Mouse (Mus musculus) limb, embryonic 15.5 days (tissue): ENCODE results near the gene Speer4f2. TPM values are rescaled to one million over a fixed set of nuclear protein-coding genes. Genes with fewer than 3 reads are reported as not detected.

Experiments used
- ATAC-seq: fragments of 200-750 bp; cut with Nextera tagmentation; 2 replicates; pipeline ENCODE4 v1.8.0; 2017; ENCODE audit warnings: low read depth, moderate TSS enrichment; ENCODE audit not compliant: insufficient number of reproducible peaks, low FRiP score, low TSS enrichment
- H3K27ac ChIP-seq: fragments of 300-500 bp; sonication (generic); 2 replicates; pipeline ENCODE4 v1.5.1; 2015; ENCODE audit warnings: moderate library complexity, mild to moderate bottlenecking, inconsistent platforms
- H3K27me3 ChIP-seq: fragments of 300-500 bp; sonication (generic); 2 replicates; pipeline ENCODE4 v1.6.1; 2015; ENCODE audit warnings: inconsistent platforms
- H3K36me3 ChIP-seq: fragments of 300-500 bp; sonication (generic); 2 replicates; pipeline ENCODE4 v1.6.1; 2015; ENCODE audit warnings: inconsistent platforms
- H3K4me1 ChIP-seq: fragments of 300-500 bp; sonication (generic); 2 replicates; pipeline ENCODE4 v1.6.1; 2015; ENCODE audit warnings: inconsistent platforms
- H3K4me2 ChIP-seq: fragments of 300-500 bp; sonication (generic); 2 replicates; pipeline ENCODE4 v1.6.1; 2015; ENCODE audit warnings: mild to moderate bottlenecking, inconsistent platforms
- H3K4me3 ChIP-seq: fragments of 300-500 bp; sonication (generic); 2 replicates; pipeline ENCODE4 v1.5.1; 2015; ENCODE audit warnings: mild to moderate bottlenecking, inconsistent platforms
- H3K9ac ChIP-seq: fragments of 300-500 bp; sonication (generic); 2 replicates; pipeline ENCODE4 v1.6.1; 2015; ENCODE audit warnings: inconsistent platforms
- H3K9me3 ChIP-seq: fragments of 300-500 bp; sonication (generic); 2 replicates; pipeline ENCODE4 v1.6.1; 2016; ENCODE audit warnings: inconsistent platforms
- WGBS: fragments of 180-500 bp; shearing (Covaris S2); methylation state at CpG from one replicate; pipeline ENCODE4 v1.1.7; 2015; 5-methylcytosine and 5-hydroxymethylcytosine counted together
- polyA plus RNA-seq: library from polyadenylated mRNA; unstranded; fragments of >200 nt; fragmentation: Nextera tagmentation; extraction: Ambion mirVana; gene quantifications from 2 replicates; pipeline ENCODE4 v1.2.1, GENCODE M21; 2015

Gene Speer4f2
- polyA plus RNA-seq, 1 experiment from 2014 or later = not detected

DNA sequence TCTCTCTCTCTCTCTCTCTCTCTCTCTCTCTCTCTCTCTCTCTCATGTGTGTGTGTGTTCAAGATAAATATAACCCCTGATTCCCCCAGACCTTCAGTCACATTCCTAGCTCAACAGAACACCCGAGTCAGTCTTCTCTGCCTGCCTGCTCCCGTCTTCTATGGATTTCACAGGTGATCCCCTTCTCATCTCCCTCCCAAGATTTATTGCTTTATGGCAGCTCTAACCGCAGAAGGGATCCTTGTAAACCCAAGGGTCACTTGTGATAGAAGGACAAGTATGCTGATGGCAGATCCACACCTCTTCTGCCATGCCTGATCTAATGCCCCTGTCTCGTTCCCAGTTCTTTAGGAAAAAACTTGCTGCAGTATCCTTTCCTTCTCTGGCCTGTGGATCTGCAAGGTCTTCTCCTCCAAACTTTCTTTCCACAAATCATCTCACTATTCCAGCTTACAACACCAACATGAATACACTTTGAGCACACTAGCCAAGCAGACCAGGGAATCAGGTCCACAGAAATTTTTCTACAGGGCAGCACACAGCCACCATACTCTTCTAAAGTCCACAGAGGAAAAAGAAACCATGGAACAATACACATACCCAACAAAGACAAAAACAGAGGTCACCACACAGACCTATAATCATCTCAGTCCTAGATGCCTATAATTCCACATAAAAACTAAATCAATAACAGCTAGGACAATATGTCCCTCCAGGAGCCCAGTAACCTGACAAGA is 36.1 kb downstream of the Speer4f2 start:
- Histone ChIP-seq H3K27ac (no peak overlapping the region), H3K4me2 (no peak overlapping the region), H3K4me3 (no peak overlapping the region), H3K4me1 (no peaks in the 10 kb centered on the region), H3K36me3 (no peaks in the 10 kb centered on the region), H3K9ac (no peak overlapping the region), H3K9me3 (no peaks in the 10 kb centered on the region), H3K27me3 (no peaks in the 10 kb centered on the region)
- 28% methylated on average over 4 of the region's 4 CpGs for WGBS
- no peak for ATAC-seq

DNA sequence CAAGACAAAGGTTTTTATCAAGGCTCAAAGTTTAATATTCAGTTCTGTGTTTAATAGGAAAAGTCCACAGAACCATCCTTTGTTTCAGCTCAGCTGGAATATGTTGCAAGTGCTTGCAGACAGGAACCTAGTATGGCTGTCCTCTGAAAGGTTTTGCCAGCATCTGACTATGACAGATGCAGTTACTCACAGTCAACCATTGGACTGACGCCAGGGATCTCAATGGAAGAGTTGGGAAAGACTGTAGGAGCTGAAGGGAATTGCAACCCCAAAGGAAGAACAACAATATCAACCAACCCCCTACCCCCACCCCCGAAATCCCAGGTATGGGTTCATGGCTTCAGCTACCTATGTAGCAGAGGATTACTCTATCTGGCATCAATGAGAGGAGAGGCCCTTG is 44.2 kb downstream of the Speer4f2 start:
- ATAC-seq = no peak
- Histone ChIP-seq H3K4me1 (no peaks in the 10 kb centered on the region), H3K4me3 (no peak overlapping the region), H3K36me3 (no peaks in the 10 kb centered on the region), H3K4me2 (no peak overlapping the region), H3K27ac (no peak overlapping the region), H3K9ac (no peak overlapping the region), H3K27me3 (no peaks in the 10 kb centered on the region), H3K9me3 (no peaks in the 10 kb centered on the region)
- WGBS = 73% methylated on average over 2 of the region's 2 CpGs

DNA sequence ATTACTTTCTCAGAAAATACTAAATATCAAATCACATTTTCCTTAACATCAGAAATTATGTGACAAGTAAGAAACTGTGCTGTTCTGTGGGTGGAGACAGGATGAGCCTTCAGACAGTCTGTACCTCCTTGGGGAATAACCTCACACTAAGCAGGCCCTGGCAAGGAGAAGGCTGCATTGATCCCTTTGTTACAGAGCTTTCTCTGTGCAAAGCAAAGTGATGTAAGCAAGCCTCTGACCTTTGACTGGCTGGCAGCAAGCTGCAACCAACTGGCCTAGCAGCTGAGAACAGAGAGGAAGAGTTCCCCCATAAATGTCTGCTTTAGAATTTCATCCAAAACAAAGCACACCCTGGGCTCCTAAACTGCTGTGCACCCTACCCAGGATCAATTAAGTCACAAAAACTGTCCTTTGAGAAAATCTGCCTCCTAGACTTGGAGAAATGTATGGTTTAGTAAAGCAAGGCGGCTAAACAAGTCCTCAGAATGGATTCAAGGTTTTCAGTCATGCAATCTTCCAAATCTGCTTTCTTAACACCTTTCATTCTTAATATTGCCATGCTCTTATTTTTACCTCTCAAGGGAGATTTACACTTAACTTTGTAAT is 46.3 kb downstream of the Speer4f2 start:
- Histone ChIP-seq H3K36me3 (no peaks in the 10 kb centered on the region), H3K27ac (no peak overlapping the region), H3K4me3 (no peak overlapping the region), H3K4me2 (no peak overlapping the region), H3K9ac (no peak overlapping the region), H3K4me1 (no peaks in the 10 kb centered on the region), H3K9me3 (no peaks in the 10 kb centered on the region), H3K27me3 (no peaks in the 10 kb centered on the region)
- no peak for ATAC-seq
- WGBS = 67% methylated on average over 1 of the region's 1 CpGs

DNA sequence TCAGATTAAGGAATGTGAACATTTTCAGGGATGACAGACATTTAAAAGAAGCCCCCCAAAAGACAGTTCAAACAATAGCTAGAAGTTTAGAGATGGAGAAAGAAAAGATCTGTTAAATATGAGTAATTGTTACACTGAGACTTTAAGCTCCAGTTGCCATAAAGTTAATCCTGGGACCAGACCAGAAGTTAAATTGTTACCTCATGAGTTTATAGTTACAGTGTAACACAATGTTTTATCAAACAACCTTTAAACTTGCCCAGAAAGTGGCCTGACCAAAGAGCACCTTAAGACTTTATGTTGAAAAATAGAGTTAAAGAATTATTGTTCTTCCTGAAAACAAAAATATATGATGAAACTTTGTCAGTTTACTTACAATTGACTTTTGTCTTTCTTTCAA is 46.9 kb downstream of the Speer4f2 start:
- Histone ChIP-seq H3K27me3 (no peaks in the 10 kb centered on the region), H3K27ac (no peak overlapping the region), H3K9me3 (no peaks in the 10 kb centered on the region), H3K4me3 (no peak overlapping the region), H3K36me3 (no peaks in the 10 kb centered on the region), H3K4me1 (no peaks in the 10 kb centered on the region), H3K9ac (no peak overlapping the region), H3K4me2 (no peak overlapping the region)
- ATAC-seq = no peak

DNA sequence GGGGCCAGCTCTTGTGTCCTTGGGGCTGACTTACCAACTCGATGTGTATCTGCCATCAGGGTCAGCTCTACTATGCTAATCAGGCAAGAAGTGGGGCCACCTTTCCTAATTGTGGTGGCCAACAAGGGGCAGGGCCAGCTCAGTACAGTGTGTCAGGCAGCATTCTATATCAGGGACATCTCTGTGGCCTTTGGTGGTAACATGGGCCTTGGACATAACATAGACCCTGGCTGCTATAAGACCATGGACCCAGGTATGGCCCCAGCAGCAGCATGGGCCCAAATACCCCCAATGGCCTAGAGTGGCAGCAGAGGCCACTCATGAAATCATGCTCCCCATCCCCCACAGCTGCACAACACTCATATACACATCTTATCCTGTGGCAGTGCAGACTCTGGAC is 49.2 kb downstream of the Speer4f2 start:
- Histone ChIP-seq H3K27me3 (no peaks in the 10 kb centered on the region), H3K9me3 (no peaks in the 10 kb centered on the region), H3K4me1 (no peaks in the 10 kb centered on the region), H3K27ac (no peak overlapping the region), H3K4me2 (no peak overlapping the region), H3K36me3 (no peaks in the 10 kb centered on the region), H3K9ac (no peak overlapping the region), H3K4me3 (no peak overlapping the region)
- 0 out of 2 replicates have a peak, but pooled peaks have one; percentile 37 for ATAC-seq
- 88% methylated on average over 1 of the region's 1 CpGs for WGBS

DNA sequence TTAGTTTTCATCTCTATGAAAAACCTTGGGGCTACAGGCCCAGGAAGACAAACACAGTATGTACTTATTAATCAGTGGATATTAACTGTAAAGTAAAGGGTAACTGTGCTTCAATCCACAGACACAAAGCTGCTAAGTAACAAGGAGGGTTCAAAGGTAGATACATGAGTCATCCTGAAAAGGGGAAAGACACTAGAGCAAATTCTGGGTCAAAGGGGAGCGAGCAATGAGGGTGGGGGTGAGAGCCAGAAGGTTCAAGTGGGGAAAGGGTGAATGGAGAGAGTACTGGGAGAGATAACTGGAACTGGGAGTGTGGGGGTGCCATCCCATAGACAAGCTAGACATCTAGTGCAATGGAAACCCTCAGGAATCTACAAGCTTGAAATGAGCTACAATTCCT is 54.0 kb downstream of the Speer4f2 start:
- no peaks in the 10 kb centered on the region for H3K9me3 ChIP-seq
- ATAC-seq = no peak
- H3K9ac ChIP-seq = no peak overlapping the region
- WGBS = 86% methylated on average over 1 of the region's 1 CpGs
- no peaks in the 10 kb centered on the region for H3K36me3 ChIP-seq
- H3K4me3 ChIP-seq = no peak overlapping the region
- no peak overlapping the region for H3K4me2 ChIP-seq
- no peaks in the 10 kb centered on the region for H3K27me3 ChIP-seq
- H3K4me1 ChIP-seq = no peaks in the 10 kb centered on the region
- no peak overlapping the region for H3K27ac ChIP-seq

Other genes starting within 250 kb of the Speer4f2 start
- gene Speer4f1, start 102.9 kb downstream of the Speer4f2 start, polyA plus RNA-seq = not detected in 2 replicates
- gene Sema3c, start 201.1 kb downstream of the Speer4f2 start, polyA plus RNA-seq = 71.9 and 75.1 TPM in 2 replicates